Mouse (Mus musculus): ENCODE data around the gene Fbf1. TPM values are rescaled to one million over a fixed set of nuclear protein-coding genes. Genes with fewer than 3 reads are reported as not detected.
A peak's percentile ranks its signal among the peaks of the same experiment; 100 is the strongest.

Gene Fbf1
- polyA plus RNA-seq, 1 experiment from 2014 or later: 87.4 TPM

GRCm38 (mm10) chr11:116145481-116146293, 22.3 kb downstream of the Fbf1 start:
- Histone ChIP-seq H3K27me3 (replicated peaks; ENCODE audit: control insufficient read depth, insufficient read depth, low read length) (no peaks in the 10 kb centered on the region), H3K4me3 (replicated peaks; ENCODE audit: low read length) (no peak overlapping the region), H3K36me3 (ENCODE audit: control insufficient read depth, insufficient read depth) (peaks cover 34% of the 10 kb centered on the region), H3K9me3 (ENCODE audit: control insufficient read depth, low read length) (no peaks in the 10 kb centered on the region), H3K27ac (ENCODE audit: low read length) (peak overlapping the region; percentile 53), H3K9ac (replicated peaks; ENCODE audit: low read depth, low read length) (0 out of 2 replicates have a peak overlapping the region, but pooled peaks have one; percentile 3), H3K4me2 (ENCODE audit: low read length) (no peak overlapping the region), H3K4me1 (replicated peaks; ENCODE audit: control insufficient read depth, insufficient read depth, low read length) (no peaks in the 10 kb centered on the region)
- ATAC-seq: peak; percentile 18; the same call in 1 of the 2 replicates
- 51% methylated on average over 17 of the region's 18 CpGs for WGBS

DNA sequence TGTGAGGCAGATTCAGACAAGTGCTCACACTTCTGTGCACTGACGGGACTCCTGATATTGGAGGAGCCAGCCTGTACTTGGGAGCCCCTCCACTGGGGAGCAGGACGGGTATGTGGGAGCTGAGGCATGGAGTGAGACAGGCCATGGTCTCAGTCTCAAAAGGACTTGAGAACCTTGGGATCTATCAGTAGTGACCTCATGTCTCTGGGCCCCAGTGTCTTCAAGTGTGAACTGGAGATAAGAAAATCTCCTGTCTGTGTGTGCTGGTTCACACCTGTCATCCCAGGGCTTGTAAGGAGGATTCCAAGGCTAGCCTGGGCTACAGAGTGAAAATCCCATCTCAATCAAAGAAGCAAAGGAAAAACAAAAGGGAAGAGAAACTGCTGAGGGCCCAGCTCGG, 24.5 kb downstream of the Fbf1 start:
- H3K4me3 ChIP-seq (replicated peaks; ENCODE audit: low read length): no peak overlapping the region
- H3K4me1 ChIP-seq (replicated peaks; ENCODE audit: control insufficient read depth, insufficient read depth, low read length): no peaks in the 10 kb centered on the region
- H3K27me3 ChIP-seq (replicated peaks; ENCODE audit: control insufficient read depth, insufficient read depth, low read length): no peaks in the 10 kb centered on the region
- H3K27ac ChIP-seq (ENCODE audit: low read length): no peak overlapping the region
- ATAC-seq: no peak
- H3K9ac ChIP-seq (replicated peaks; ENCODE audit: low read depth, low read length): no peak overlapping the region
- WGBS: 89% methylated on average over 3 of the region's 3 CpGs
- no peaks in the 10 kb centered on the region for H3K9me3 ChIP-seq (ENCODE audit: control insufficient read depth, low read length)
- H3K4me2 ChIP-seq (ENCODE audit: low read length): no peak overlapping the region
- H3K36me3 ChIP-seq (ENCODE audit: control insufficient read depth, insufficient read depth): peaks cover 27% of the 10 kb centered on the region

- no peak overlapping the region for H3K4me2 ChIP-seq (ENCODE audit: low read length)
- no peak overlapping the region for H3K27ac ChIP-seq (ENCODE audit: low read length)
- ATAC-seq: no peak
- peaks cover 22% of the 10 kb centered on the region for H3K36me3 ChIP-seq (ENCODE audit: control insufficient read depth, insufficient read depth)
- peaks cover 7% of the 10 kb centered on the region; the same call in 1 of the 2 replicates for H3K4me1 ChIP-seq (replicated peaks; ENCODE audit: control insufficient read depth, insufficient read depth, low read length)
- H3K27me3 ChIP-seq (replicated peaks; ENCODE audit: control insufficient read depth, insufficient read depth, low read length): no peaks in the 10 kb centered on the region
- H3K9me3 ChIP-seq (ENCODE audit: control insufficient read depth, low read length): no peaks in the 10 kb centered on the region
- no peak overlapping the region for H3K9ac ChIP-seq (replicated peaks; ENCODE audit: low read depth, low read length)
- no peak overlapping the region for H3K4me3 ChIP-seq (replicated peaks; ENCODE audit: low read length)
- WGBS: 72% methylated on average over 10 of the region's 10 CpGs
Measured at GRCm38 (mm10) chr11:116142211-116142991, 25.6 kb downstream of the Fbf1 start.

- H3K9me3 ChIP-seq (ENCODE audit: control insufficient read depth, low read length): no peaks in the 10 kb centered on the region
- H3K36me3 ChIP-seq (ENCODE audit: control insufficient read depth, insufficient read depth): peaks cover 10% of the 10 kb centered on the region; the same call in 1 of the 2 replicates
- H3K9ac ChIP-seq (replicated peaks; ENCODE audit: low read depth, low read length): peak within 1 kb of the TSS; percentile 85
- peak within 1 kb of the TSS; percentile 61 for H3K4me2 ChIP-seq (ENCODE audit: low read length)
- peak within 1 kb of the TSS; percentile 89 for H3K4me3 ChIP-seq (replicated peaks; ENCODE audit: low read length)
- under 1% methylated on average over 60 of the region's 60 CpGs for WGBS
- peak; percentile 95 for ATAC-seq
- H3K4me1 ChIP-seq (replicated peaks; ENCODE audit: control insufficient read depth, insufficient read depth, low read length): peaks cover 9% of the 10 kb centered on the region; the same call in 1 of the 2 replicates
- H3K27me3 ChIP-seq (replicated peaks; ENCODE audit: control insufficient read depth, insufficient read depth, low read length): no peaks in the 10 kb centered on the region
- H3K27ac ChIP-seq (ENCODE audit: low read length): peak within 1 kb of the TSS; percentile 60
Measured at GRCm38 (mm10) chr11:116138468-116139138, 29.4 kb downstream of the Fbf1 start, which contains the start of gene Mrpl38. Gene Mrpl38, minus strand, starts transcription at chr11:116138868.

- peak overlapping the region; percentile 61 for H3K4me2 ChIP-seq (ENCODE audit: low read length)
- no peaks in the 10 kb centered on the region for H3K9me3 ChIP-seq (ENCODE audit: control insufficient read depth, low read length)
- H3K9ac ChIP-seq (replicated peaks; ENCODE audit: low read depth, low read length): peak overlapping the region; percentile 85
- H3K36me3 ChIP-seq (ENCODE audit: control insufficient read depth, insufficient read depth): peaks cover 5% of the 10 kb centered on the region; the same call in 1 of the 2 replicates
- H3K27ac ChIP-seq (ENCODE audit: low read length): peak overlapping the region; percentile 60
- H3K27me3 ChIP-seq (replicated peaks; ENCODE audit: control insufficient read depth, insufficient read depth, low read length): no peaks in the 10 kb centered on the region
- 1% methylated on average over 20 of the region's 20 CpGs for WGBS
- peak overlapping the region; percentile 89 for H3K4me3 ChIP-seq (replicated peaks; ENCODE audit: low read length)
- peaks cover 9% of the 10 kb centered on the region; the same call in 1 of the 2 replicates for H3K4me1 ChIP-seq (replicated peaks; ENCODE audit: control insufficient read depth, insufficient read depth, low read length)
- ATAC-seq: no peak
Measured at GRCm38 (mm10) chr11:116138096-116138467, 29.9 kb downstream of the Fbf1 start.

DNA sequence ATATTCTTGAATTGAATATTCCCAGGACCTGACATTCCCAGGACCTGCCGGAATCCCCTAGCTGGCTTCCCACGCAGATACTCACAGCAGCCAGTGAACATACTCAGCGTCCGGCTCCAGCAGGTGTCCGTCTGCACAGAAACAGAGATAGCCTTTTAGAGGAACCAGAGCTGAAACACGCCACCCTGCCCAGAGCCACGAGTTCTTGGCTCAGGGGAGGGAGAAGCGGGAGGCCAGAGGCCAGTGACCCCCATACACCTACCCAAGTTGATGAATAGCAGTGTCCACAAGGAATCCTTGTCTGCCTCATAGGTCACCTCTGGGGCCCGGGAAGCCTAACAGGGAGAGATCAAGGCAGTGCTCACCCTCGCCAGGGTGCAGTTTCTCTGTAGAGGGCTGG, 33.8 kb downstream of the Fbf1 start:
- Histone ChIP-seq H3K9ac (replicated peaks; ENCODE audit: low read depth, low read length) (no peak overlapping the region), H3K36me3 (ENCODE audit: control insufficient read depth, insufficient read depth) (no peaks in the 10 kb centered on the region; the same call in 1 of the 2 replicates), H3K27me3 (replicated peaks; ENCODE audit: control insufficient read depth, insufficient read depth, low read length) (no peaks in the 10 kb centered on the region), H3K9me3 (ENCODE audit: control insufficient read depth, low read length) (no peaks in the 10 kb centered on the region), H3K4me3 (replicated peaks; ENCODE audit: low read length) (no peak overlapping the region), H3K4me2 (ENCODE audit: low read length) (no peak overlapping the region), H3K27ac (ENCODE audit: low read length) (no peak overlapping the region), H3K4me1 (replicated peaks; ENCODE audit: control insufficient read depth, insufficient read depth, low read length) (peaks cover 23% of the 10 kb centered on the region)
- no peak for ATAC-seq
- 94% methylated on average over 10 of the region's 10 CpGs for WGBS

GRCm38 (mm10) chr11:116133497-116133896, 34.5 kb downstream of the Fbf1 start:
- Histone ChIP-seq H3K9me3 (ENCODE audit: control insufficient read depth, low read length) (no peaks in the 10 kb centered on the region), H3K9ac (replicated peaks; ENCODE audit: low read depth, low read length) (no peak overlapping the region), H3K4me2 (ENCODE audit: low read length) (no peak overlapping the region), H3K4me3 (replicated peaks; ENCODE audit: low read length) (no peak overlapping the region), H3K36me3 (ENCODE audit: control insufficient read depth, insufficient read depth) (no peaks in the 10 kb centered on the region; the same call in 1 of the 2 replicates), H3K4me1 (replicated peaks; ENCODE audit: control insufficient read depth, insufficient read depth, low read length) (peaks cover 23% of the 10 kb centered on the region), H3K27ac (ENCODE audit: low read length) (no peak overlapping the region), H3K27me3 (replicated peaks; ENCODE audit: control insufficient read depth, insufficient read depth, low read length) (no peaks in the 10 kb centered on the region)
- WGBS: 84% methylated on average over 5 of the region's 5 CpGs
- ATAC-seq: no peak

DNA sequence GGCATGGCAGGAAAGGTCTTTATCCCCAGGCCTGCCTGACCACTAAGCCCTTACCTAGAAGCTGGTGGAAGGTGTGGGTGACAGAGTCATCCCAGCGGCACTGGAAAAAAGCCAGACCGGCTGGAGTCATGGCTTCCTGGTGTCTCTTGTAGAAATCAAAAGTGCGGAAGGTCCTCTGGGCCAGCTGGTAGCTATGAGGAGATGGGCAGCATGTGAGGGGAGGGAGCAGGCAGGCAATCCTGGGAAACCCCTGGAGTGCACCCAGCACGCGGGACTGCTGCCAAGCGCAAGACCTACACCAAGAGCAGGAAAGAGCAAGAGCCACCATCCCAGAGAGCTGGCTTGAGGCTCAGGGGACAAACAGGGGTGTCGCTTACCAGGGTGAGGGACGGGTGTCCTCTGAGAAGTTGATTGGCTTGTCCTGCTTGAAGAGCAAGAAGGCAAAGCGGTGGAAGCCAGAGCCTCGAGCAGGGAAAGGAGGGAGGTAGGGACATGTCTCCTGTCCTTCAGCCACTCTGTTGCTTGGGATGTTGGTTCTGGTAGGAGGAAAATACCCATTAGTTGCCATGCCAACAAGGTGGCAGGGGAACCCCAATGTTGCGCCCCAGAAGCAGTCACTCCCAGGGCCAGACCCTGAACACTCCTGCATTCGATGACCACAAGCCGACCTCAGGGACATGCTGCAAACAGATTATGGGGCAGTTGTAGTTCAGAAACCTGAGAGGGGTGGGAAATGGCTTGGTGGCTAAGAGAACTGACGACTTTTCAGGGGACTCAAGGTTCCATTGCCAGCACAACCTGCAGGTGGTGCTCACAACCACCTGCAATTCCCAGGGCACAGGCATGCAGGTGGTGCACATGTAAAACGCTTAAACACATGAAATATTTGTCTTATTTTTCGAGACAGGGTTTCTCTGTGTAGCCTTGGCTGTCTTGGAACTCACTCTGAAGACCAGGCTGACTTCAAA, 35.3 kb downstream of the Fbf1 start:
- peaks cover 22% of the 10 kb centered on the region for H3K4me1 ChIP-seq (replicated peaks; ENCODE audit: control insufficient read depth, insufficient read depth, low read length)
- no peaks in the 10 kb centered on the region for H3K9me3 ChIP-seq (ENCODE audit: control insufficient read depth, low read length)
- no peaks in the 10 kb centered on the region; the same call in 1 of the 2 replicates for H3K36me3 ChIP-seq (ENCODE audit: control insufficient read depth, insufficient read depth)
- H3K4me2 ChIP-seq (ENCODE audit: low read length): no peak overlapping the region
- no peak for ATAC-seq
- H3K9ac ChIP-seq (replicated peaks; ENCODE audit: low read depth, low read length): no peak overlapping the region
- 88% methylated on average over 16 of the region's 16 CpGs for WGBS
- H3K27ac ChIP-seq (ENCODE audit: low read length): no peak overlapping the region
- H3K4me3 ChIP-seq (replicated peaks; ENCODE audit: low read length): no peak overlapping the region
- H3K27me3 ChIP-seq (replicated peaks; ENCODE audit: control insufficient read depth, insufficient read depth, low read length): no peaks in the 10 kb centered on the region
